Mouse (Mus musculus) spleen, postnatal 10 days (tissue): ENCODE measurements around the gene Dnajc25.

Experiments used
- DNase-seq, 2 experiments: peaks; one replicate each; pipeline ENCODE4 v3.0.0; 2021 to 2022; ENCODE audit warnings: low spot score in 2 of 2

Dnajc25 gene

GRCm38 (mm10) chr4:58994762-58995161 lies at the start of gene Dnajc25:
Dnajc25 (plus strand) TSS chr4:58995062.
- DNase-seq = no peak

GRCm38 (mm10) chr4:58948391-58948790 lies 46.5 kb upstream of the Dnajc25 start:
- no peak for DNase-seq

- DNase-seq = no peak
These were observed 42.2 kb upstream of the Dnajc25 start for GRCm38 (mm10) chr4:58952630-58953029.

DNA sequence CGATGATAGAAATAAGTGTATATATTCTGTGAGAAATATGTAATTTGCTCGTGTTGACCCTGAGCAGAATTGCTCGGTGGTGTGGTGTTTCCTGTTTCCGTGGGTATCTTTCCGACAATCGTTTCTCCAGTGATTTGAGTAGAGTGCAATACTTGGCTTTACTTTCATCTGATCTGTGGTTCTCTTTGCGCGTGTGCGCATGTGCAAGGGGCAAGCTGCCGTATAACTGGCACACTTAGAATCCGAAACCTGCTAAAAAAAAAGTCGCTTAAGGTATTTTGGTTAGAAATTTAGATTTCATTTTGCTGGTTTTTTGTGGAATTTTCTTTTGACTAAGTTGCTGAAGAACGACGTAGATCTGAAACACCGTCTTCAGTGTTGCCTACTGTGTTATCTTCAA lies 33.1 kb upstream of the Dnajc25 start:
- no peak for DNase-seq

DNA sequence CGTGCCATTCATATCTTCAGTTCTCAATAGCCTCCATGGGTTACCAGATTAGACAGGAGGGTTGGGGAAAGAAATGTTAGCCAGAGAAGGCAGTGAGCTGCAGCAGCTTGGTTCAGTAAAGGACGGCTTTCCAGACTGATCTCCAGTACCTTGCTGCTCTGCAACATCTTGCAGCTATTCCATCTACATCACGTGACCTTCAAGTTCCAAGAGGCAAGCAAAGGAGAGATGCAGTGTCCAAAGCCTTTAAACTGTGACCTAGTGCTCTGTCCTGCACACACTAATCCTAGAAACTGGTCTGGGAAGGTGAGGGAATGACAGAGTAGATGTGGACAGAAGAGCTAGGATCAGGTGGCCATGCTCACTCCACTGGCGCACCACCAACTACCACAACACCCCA lies 31.6 kb upstream of the Dnajc25 start:
- DNase-seq = no peak

DNA sequence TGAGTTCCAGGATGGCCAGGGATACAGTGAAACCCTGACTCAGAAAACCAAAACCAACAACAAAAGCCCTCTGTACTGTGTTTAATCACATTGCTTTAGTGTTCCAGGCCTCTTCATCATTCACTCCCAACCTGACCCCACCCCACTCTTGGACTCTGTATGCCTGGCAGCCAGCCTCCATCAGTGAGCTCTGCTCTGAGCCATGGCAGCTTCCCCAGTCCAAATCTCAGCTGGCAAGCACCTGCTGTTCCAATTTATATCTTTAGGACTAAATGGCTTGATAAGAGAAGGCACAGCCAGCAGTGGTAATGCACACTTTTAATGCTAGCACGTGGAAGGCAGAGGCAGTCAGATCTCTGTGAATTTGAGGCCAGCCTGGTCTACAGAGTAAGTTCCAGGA lies 29.7 kb upstream of the Dnajc25 start:
- DNase-seq = no peak

DNA sequence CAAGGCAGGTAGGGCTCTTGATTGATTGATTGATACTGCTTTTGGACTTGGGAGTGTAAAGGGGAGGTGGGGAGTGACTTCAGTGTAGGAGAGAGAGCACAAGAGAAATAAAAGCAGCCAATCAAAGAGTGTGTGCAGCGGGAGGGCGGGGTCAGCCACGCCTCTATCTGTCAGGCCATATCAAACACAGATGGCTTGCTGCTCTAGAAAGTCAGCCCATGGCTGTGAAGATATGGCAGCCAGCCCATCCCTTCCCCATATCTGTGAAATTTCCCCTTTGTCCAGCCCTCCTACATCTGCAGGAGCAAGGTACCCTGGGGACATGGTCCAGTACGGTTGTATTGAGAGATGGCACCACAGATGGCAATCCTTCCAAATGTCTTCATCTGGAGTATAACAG lies 24.2 kb upstream of the Dnajc25 start:
- peak; percentile 27 to 69 for DNase-seq

DNA sequence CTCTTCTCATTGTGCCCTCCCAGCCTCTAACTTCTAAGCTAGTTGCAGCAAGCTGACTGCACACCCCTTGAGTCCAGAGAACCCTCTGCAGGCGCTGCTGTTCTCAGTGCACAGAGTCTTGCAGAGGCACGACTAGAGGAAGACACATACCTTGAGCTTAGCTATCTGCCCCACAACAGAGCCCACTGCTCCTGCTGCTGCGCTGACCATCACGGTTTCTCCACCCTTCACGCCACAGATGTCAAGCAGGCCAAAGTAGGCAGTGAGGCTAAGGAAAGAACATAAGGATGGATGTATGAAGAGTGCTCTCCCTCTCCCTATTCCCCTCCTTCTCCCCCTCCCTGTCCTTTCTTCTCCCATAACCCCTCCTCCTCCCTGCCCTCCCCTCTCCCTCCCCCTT lies 19.2 kb upstream of the Dnajc25 start:
- DNase-seq = no peak

- no peak for DNase-seq
These were observed 13.4 kb upstream of the Dnajc25 start for GRCm38 (mm10) chr4:58981421-58981820.

DNA sequence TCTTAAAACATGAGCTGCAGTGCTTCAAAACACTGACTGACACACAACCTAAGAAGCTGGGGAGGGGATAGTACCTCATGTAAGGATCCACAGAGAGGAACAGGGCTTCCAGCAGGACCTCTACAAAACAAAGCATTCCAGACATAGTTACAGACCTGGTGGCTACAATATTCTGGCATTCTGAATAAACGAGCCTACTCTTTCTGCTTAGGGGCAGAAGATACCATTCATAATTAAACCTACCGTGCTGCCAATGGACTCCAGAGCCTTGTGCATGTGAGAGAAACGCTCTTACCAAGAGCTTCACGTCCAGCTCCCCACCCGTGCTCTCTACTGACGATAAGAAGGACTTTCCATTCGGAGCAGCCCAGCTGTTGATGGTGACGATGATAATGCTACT lies 12.1 kb upstream of the Dnajc25 start:
- no peak for DNase-seq

- peak; percentile 83 to 90 for DNase-seq
These were observed 9.7 kb upstream of the Dnajc25 start for GRCm38 (mm10) chr4:58985157-58985648.

- peak; percentile 69 to 87 for DNase-seq
These were observed 8.2 kb upstream of the Dnajc25 start, which contains the start of gene Ptgr1 for GRCm38 (mm10) chr4:58986540-58987190. Ptgr1 (minus strand) TSS chr4:58987119.

GRCm38 (mm10) chr4:58989303-58989898 lies 5.5 kb upstream of the Dnajc25 start:
- DNase-seq = no peak

DNA sequence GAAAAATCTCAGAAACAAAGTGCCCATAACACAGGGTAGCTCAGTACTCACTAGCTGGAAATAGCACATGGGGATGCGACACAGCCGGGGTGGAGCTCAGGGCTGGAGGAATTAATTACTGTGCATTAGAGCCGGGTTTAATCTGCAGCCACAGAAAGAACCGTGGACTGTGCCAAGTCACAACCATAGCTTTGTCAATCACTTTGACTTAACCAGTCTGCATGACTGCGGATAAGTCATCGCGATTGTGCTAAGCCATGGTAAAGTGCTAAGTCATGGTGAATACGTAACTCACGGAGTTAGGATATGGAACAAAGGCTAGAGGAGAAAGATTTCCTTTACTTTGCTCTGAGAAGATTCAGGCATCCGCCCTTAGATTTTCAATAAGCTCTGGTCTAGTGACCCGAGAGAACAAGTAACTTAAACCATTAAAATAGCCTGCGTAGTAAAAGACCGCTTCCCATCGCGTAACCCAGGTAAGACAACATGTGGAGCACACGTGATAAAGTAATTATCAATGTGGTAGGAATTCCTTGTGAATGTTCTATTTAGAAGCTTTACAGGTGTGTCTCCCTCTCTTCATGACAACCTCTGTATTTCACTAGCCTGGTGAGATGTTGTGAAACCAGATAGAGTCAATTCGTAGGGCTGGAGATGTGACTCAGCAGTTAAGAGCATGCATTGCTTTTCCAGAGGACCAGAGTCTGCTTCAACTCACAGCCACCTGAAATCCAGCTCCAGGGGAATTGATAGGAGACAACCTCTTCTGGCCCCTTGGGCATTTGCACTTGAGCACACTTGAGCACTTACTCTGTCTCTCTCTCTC lies 4.0 kb upstream of the Dnajc25 start:
- no peak for DNase-seq

GRCm38 (mm10) chr4:58992195-58992594 lies 2.7 kb upstream of the Dnajc25 start:
- no peak for DNase-seq

DNA sequence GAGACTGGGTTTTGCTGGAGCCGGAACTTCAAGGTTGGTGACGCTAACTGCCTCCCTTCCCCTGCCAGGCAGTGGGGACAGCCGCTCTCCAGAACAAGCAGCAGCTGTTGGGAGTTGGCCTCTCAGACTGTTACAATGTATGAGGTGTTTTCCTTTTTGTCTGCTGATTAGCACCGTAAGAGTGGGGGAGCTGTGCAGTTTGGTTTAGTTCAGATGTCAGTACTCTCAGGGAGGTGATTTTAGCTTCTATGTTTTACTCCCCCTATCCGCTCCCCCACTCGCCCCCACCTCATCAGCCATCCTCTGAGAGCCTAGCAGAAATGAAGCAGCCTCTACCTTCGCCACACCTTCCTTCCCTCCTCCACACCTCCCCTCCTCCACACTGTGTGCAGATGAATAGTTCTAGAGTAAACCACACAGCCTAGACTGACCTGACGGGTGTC lies 410 bp downstream of the Dnajc25 start:
- no peak for DNase-seq

- no peak for DNase-seq
These were observed 2.2 kb downstream of the Dnajc25 start for GRCm38 (mm10) chr4:58997081-58997480.

DNA sequence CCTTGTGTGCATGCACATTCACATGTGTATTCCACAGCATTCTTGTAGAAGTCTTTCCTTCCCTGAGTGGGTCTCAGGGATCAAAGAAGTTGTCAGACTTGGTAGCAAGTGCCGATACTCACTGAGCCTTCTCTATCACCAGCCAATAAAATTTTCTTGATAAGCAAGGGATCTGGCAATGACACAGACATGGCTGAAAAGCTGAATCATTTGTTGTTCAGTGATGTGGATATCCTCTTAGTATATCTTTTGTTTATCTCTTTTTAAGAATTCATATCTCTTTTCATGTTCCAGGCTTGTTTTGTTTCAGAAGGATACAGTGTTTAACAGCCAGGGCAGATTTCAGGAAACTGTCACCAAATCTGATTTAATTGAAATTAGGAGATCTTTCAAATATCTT lies 3.8 kb downstream of the Dnajc25 start:
- DNase-seq = no peak

DNA sequence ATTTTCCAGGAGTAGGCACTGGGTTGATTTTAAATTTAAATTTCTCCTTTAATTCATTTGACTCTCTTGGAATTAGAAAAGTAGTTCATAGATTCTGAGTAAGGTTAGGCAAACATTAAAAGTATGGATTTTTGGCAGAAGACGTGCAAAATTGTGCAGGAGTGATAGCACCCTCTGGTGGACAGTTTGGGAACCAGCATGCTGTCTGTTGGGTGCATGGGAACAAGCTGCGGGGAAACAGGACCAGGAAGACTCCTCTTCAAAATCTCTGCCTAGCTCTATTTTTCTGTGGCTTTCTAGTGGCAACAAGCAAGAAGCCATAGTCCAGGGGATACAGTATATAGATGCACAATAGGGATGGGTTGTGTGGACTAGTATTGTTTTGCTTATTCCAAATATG lies 4.8 kb downstream of the Dnajc25 start:
- peak; percentile 58 to 81 for DNase-seq

- peak in 1 of 2 experiments; percentile 66 for DNase-seq
These were observed 5.8 kb downstream of the Dnajc25 start for GRCm38 (mm10) chr4:59000614-59001013.

- DNase-seq = peak; percentile 86 to 94
These were observed 8.3 kb downstream of the Dnajc25 start, which contains the start of gene Gm20503 for GRCm38 (mm10) chr4:59002948-59003805. Gm20503 (plus strand) TSS chr4:59003210.
